In genomic region chr19:6052516-6052915, GRCm38 (mm10) we compare ENCODE assay signal across 22 mouse cellular contexts. TPM values are rescaled to one million over a fixed set of nuclear protein-coding genes. Genes with fewer than 3 reads are reported as not detected.
DNase-seq lines count a peak whose midpoint lies in the region; ATAC-seq lines count a peak whose summit lies in the region.
"Had no signal": no experiment of that assay in that cellular context is flagged by ENCODE, and none has a peak within 500 bp of the region (broad histone marks: within the 10 kb centered on the region; RNA-seq: fewer than 3 reads in every experiment).

No protein-coding gene starts in this region.

- H3K36me3 ChIP-seq in forebrain, embryonic 10.5 days (replicated peaks) = peaks cover 87% of the 10 kb centered on the region
- peaks cover 75% of the 10 kb centered on the region for H3K36me3 ChIP-seq in forebrain, embryonic 15.5 days
- H3K36me3 ChIP-seq in midbrain, embryonic 10.5 days = peaks cover 83% of the 10 kb centered on the region
- H3K36me3 ChIP-seq in midbrain, embryonic 11.5 days (ENCODE audit: control insufficient read depth, insufficient read depth, low read length) = peaks cover 40% of the 10 kb centered on the region

- H3K27ac ChIP-seq in forebrain, embryonic 10.5 days = no peak overlapping the region
- no peak overlapping the region for H3K27ac ChIP-seq in forebrain, embryonic 15.5 days (replicated peaks)
- H3K27ac ChIP-seq in midbrain, embryonic 10.5 days (replicated peaks) = no peak overlapping the region
- H3K27ac ChIP-seq in midbrain, embryonic 11.5 days (ENCODE audit: low read depth, low read length) = no peak overlapping the region
- H3K27ac ChIP-seq: hindbrain, embryonic 10.5 days; hindbrain, postnatal 0 days; layer of hippocampus, adult 2 months; midbrain, embryonic 15.5 days; stomach, postnatal 0 days had no signal

- no peak overlapping the region for H3K9ac ChIP-seq in forebrain, embryonic 15.5 days (replicated peaks)
- H3K9ac ChIP-seq in midbrain, embryonic 11.5 days (ENCODE audit: low read length) = no peak overlapping the region
- H3K9ac ChIP-seq: midbrain, embryonic 15.5 days had no signal

- no peak for ATAC-seq in forebrain, embryonic 15.5 days (replicated peaks)
- no peak for ATAC-seq in midbrain, embryonic 11.5 days (ENCODE audit: low FRiP score)
- ATAC-seq: forebrain, embryonic 14.5 days; hindbrain, postnatal 0 days; intestine, postnatal 0 days; midbrain, embryonic 15.5 days had no signal

- peak overlapping the region; percentile 8; the same call in 1 of the 2 replicates for H3K4me3 ChIP-seq in forebrain, embryonic 10.5 days
- H3K4me3 ChIP-seq in forebrain, embryonic 15.5 days = no peak overlapping the region
- H3K4me3 ChIP-seq in midbrain, embryonic 10.5 days = peak overlapping the region; percentile 8; the same call in 1 of the 2 replicates
- H3K4me3 ChIP-seq in midbrain, embryonic 11.5 days (ENCODE audit: low read depth, low read length) = no peak overlapping the region
- H3K4me3 ChIP-seq: hindbrain, embryonic 10.5 days; layer of hippocampus, adult 2 months; midbrain, embryonic 15.5 days had no signal

- WGBS in forebrain, embryonic 10.5 days = 86% methylated on average over 7 of the region's 7 CpGs
- 91% methylated on average over 7 of the region's 7 CpGs for WGBS in forebrain, embryonic 15.5 days
- WGBS in midbrain, embryonic 10.5 days = 88% methylated on average over 7 of the region's 7 CpGs
- WGBS in midbrain, embryonic 11.5 days = 85% methylated on average over 7 of the region's 7 CpGs

- no peak overlapping the region for H3K4me2 ChIP-seq in forebrain, embryonic 15.5 days (replicated peaks)
- no peak overlapping the region for H3K4me2 ChIP-seq in midbrain, embryonic 11.5 days
- H3K4me2 ChIP-seq: midbrain, embryonic 15.5 days had no signal

- DNase-seq in adrenal gland, adult 2 months = peak; percentile 47
- DNase-seq in adrenal gland, adult 18-20 months (ENCODE audit: low spot score in 2 of 2) = no peak
- no peak for DNase-seq in forebrain, embryonic 10.5 days (ENCODE audit: extremely low spot score, low spot score)
- DNase-seq in midbrain, embryonic 10.5 days (ENCODE audit: low spot score) = no peak
- DNase-seq in midbrain, embryonic 11.5 days (ENCODE audit: low spot score, missing footprints) = no peak
- no peak for DNase-seq in right cerebral cortex, postnatal 10 days (ENCODE audit: low spot score in 2 of 2)
- DNase-seq: cerebellum, postnatal 14 days; kidney, postnatal 10 days; layer of hippocampus, postnatal 36 days; liver; lung, adult 18-20 months; lung, postnatal 14 days; retina, postnatal 1 day; thymus, postnatal 25 days had no signal

- H3K9me3 ChIP-seq in forebrain, embryonic 10.5 days = no peaks in the 10 kb centered on the region
- H3K9me3 ChIP-seq in forebrain, embryonic 15.5 days = no peaks in the 10 kb centered on the region
- no peaks in the 10 kb centered on the region for H3K9me3 ChIP-seq in midbrain, embryonic 10.5 days (replicated peaks)
- no peaks in the 10 kb centered on the region for H3K9me3 ChIP-seq in midbrain, embryonic 11.5 days (ENCODE audit: control insufficient read depth, low read length)
- H3K9me3 ChIP-seq: hindbrain, embryonic 10.5 days; midbrain, embryonic 15.5 days had no signal

- no peaks in the 10 kb centered on the region for H3K27me3 ChIP-seq in forebrain, embryonic 10.5 days (ENCODE audit: poor library complexity, severe bottlenecking)
- H3K27me3 ChIP-seq in forebrain, embryonic 15.5 days = no peaks in the 10 kb centered on the region
- H3K27me3 ChIP-seq in midbrain, embryonic 10.5 days (ENCODE audit: low read depth, poor library complexity, severe bottlenecking) = no peaks in the 10 kb centered on the region
- no peaks in the 10 kb centered on the region for H3K27me3 ChIP-seq in midbrain, embryonic 11.5 days (ENCODE audit: control insufficient read depth, insufficient read depth, low read length)
- H3K27me3 ChIP-seq: midbrain, embryonic 15.5 days had no signal

- peaks cover 26% of the 10 kb centered on the region for H3K4me1 ChIP-seq in forebrain, embryonic 10.5 days
- peaks cover 22% of the 10 kb centered on the region for H3K4me1 ChIP-seq in forebrain, embryonic 15.5 days
- H3K4me1 ChIP-seq in midbrain, embryonic 10.5 days = peaks cover 20% of the 10 kb centered on the region
- peaks cover 15% of the 10 kb centered on the region for H3K4me1 ChIP-seq in midbrain, embryonic 11.5 days (ENCODE audit: control insufficient read depth, insufficient read depth, low read length)

RNA-seq across cellular contexts. Expression of gene Mrpl49, which starts 5.1 kb away (rescaled TPM):
- 10 to 100 TPM; 64.8 to 67.5 TPM for total RNA-seq in adrenal gland, adult 2 months (2021)
- polyA plus RNA-seq in adrenal gland, adult 2 months (2012; rRNA removed) = 15.8 and 17.0 TPM in 2 replicates
- total RNA-seq in adrenal gland, adult 18-20 months (2021) = 10 to 100 TPM; 53.3 to 59.7 TPM
- polyA plus RNA-seq in forebrain, embryonic 10.5 days (2016; fragmentation: Nextera tagmentation; extraction: Ambion mirVana) = 89.4 and 92.1 TPM in 2 replicates
- polyA plus RNA-seq in forebrain, embryonic 15.5 days (2015; fragmentation: Nextera tagmentation; extraction: Ambion mirVana) = 71.5 and 72.4 TPM in 2 replicates
- polyA plus RNA-seq in midbrain, embryonic 10.5 days (2016; fragmentation: Nextera tagmentation; extraction: Ambion mirVana) = 85.3 and 88.4 TPM in 2 replicates
- polyA plus RNA-seq in midbrain, embryonic 11.5 days (2014; fragmentation: Nextera tagmentation; extraction: Ambion mirVana) = 88.0 and 92.5 TPM in 2 replicates

RNA-seq across cellular contexts. Expression of gene Fau, which starts 5.1 kb away (rescaled TPM):
- 1,000 to 10,000 TPM; 1,141 to 1,229 TPM for total RNA-seq in adrenal gland, adult 2 months (2021)
- polyA plus RNA-seq in adrenal gland, adult 2 months (2012; rRNA removed) = 984 and 1,350 TPM in 2 replicates
- total RNA-seq in adrenal gland, adult 18-20 months (2021) = 1,000 to 10,000 TPM; 1,067 to 1,157 TPM
- 829 and 865 TPM in 2 replicates for polyA plus RNA-seq in forebrain, embryonic 10.5 days (2016; fragmentation: Nextera tagmentation; extraction: Ambion mirVana)
- polyA plus RNA-seq in forebrain, embryonic 15.5 days (2015; fragmentation: Nextera tagmentation; extraction: Ambion mirVana) = 582 and 618 TPM in 2 replicates
- polyA plus RNA-seq in midbrain, embryonic 10.5 days (2016; fragmentation: Nextera tagmentation; extraction: Ambion mirVana) = 711 and 835 TPM in 2 replicates
- 717 and 781 TPM in 2 replicates for polyA plus RNA-seq in midbrain, embryonic 11.5 days (2014; fragmentation: Nextera tagmentation; extraction: Ambion mirVana)

RNA-seq across cellular contexts. Expression of gene Syvn1, which starts 6.1 kb away (rescaled TPM):
- 10 to 100 TPM; 54.1 to 71.3 TPM for total RNA-seq in adrenal gland, adult 2 months (2021)
- 87.3 and 114 TPM in 2 replicates for polyA plus RNA-seq in adrenal gland, adult 2 months (2012; rRNA removed)
- 10 to 100 TPM; 49.7 to 71.3 TPM for total RNA-seq in adrenal gland, adult 18-20 months (2021)
- polyA plus RNA-seq in forebrain, embryonic 10.5 days (2016; fragmentation: Nextera tagmentation; extraction: Ambion mirVana) = 30.8 and 32.2 TPM in 2 replicates
- polyA plus RNA-seq in forebrain, embryonic 15.5 days (2015; fragmentation: Nextera tagmentation; extraction: Ambion mirVana) = 25.7 and 26.5 TPM in 2 replicates
- polyA plus RNA-seq in midbrain, embryonic 10.5 days (2016; fragmentation: Nextera tagmentation; extraction: Ambion mirVana) = 35.0 and 35.8 TPM in 2 replicates
- 18.6 and 23.1 TPM in 2 replicates for polyA plus RNA-seq in midbrain, embryonic 11.5 days (2014; fragmentation: Nextera tagmentation; extraction: Ambion mirVana)

RNA-seq across cellular contexts. Expression of gene Znhit2, which starts 8.5 kb away (rescaled TPM):
- total RNA-seq in adrenal gland, adult 2 months (2021) = 10 to 100 TPM; 24.7 to 37.5 TPM
- polyA plus RNA-seq in adrenal gland, adult 2 months (2012; rRNA removed) = 134 and 152 TPM in 2 replicates
- 10 to 100 TPM; 29.1 to 32.9 TPM for total RNA-seq in adrenal gland, adult 18-20 months (2021)
- polyA plus RNA-seq in forebrain, embryonic 10.5 days (2016; fragmentation: Nextera tagmentation; extraction: Ambion mirVana) = 35.1 and 38.7 TPM in 2 replicates
- 33.0 and 35.9 TPM in 2 replicates for polyA plus RNA-seq in forebrain, embryonic 15.5 days (2015; fragmentation: Nextera tagmentation; extraction: Ambion mirVana)
- polyA plus RNA-seq in midbrain, embryonic 10.5 days (2016; fragmentation: Nextera tagmentation; extraction: Ambion mirVana) = 36.6 and 37.2 TPM in 2 replicates
- polyA plus RNA-seq in midbrain, embryonic 11.5 days (2014; fragmentation: Nextera tagmentation; extraction: Ambion mirVana) = 39.5 and 40.0 TPM in 2 replicates

RNA-seq across cellular contexts. Expression of gene Tm7sf2, which starts 15.7 kb away (rescaled TPM):
- total RNA-seq in adrenal gland, adult 2 months (2021) = 10 to 100 TPM; 22.0 to 48.3 TPM
- 91.9 and 126 TPM in 2 replicates for polyA plus RNA-seq in adrenal gland, adult 2 months (2012; rRNA removed)
- 10 to 100 TPM; 19.7 to 36.7 TPM for total RNA-seq in adrenal gland, adult 18-20 months (2021)
- 31.0 and 32.2 TPM in 2 replicates for polyA plus RNA-seq in forebrain, embryonic 10.5 days (2016; fragmentation: Nextera tagmentation; extraction: Ambion mirVana)
- polyA plus RNA-seq in forebrain, embryonic 15.5 days (2015; fragmentation: Nextera tagmentation; extraction: Ambion mirVana) = 34.9 and 36.3 TPM in 2 replicates
- polyA plus RNA-seq in midbrain, embryonic 10.5 days (2016; fragmentation: Nextera tagmentation; extraction: Ambion mirVana) = 37.3 and 41.9 TPM in 2 replicates
- polyA plus RNA-seq in midbrain, embryonic 11.5 days (2014; fragmentation: Nextera tagmentation; extraction: Ambion mirVana) = 35.7 and 39.6 TPM in 2 replicates

Comparison
In these comparisons a context has a peak if more than half of its experiments do, and no peak if none do; other contexts are left out.
1. H3K4me3 ChIP-seq: peak in forebrain, embryonic 10.5 days (single experiment) and midbrain, embryonic 10.5 days (single experiment); none in forebrain, embryonic 15.5 days (single experiment) and midbrain, embryonic 11.5 days (single experiment).